In the genomic region with DNA sequence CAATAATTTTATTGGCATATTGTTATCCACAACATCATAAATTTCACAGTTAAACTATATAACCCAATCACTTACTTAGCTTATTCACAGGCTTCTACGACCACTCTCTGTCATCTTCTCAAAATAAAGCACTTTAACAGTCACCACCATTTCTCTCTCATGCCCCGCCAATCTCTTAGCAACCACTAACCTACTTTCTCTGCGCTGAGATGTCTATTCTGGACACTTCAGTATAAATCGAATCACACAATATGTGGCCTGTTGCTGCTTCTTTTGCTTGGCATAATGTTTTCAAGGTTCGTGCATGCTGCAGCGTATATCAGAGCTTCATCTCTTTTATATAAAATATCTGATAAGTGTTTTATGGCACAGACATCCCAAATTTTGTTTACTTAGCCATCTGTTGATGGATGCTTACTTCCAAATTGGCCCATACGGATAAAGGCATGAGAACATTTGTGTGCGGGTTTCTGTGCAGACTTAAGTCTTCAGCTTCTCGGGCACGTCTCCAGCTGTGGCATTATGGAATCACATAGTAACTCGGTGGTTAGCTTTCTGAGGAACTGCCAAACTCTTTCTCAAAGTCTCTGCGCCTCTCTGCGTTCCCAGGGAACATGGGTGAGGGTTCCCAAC, we compare ENCODE assay signal across 17 mouse cellular contexts.
DNase-seq lines count a peak whose midpoint lies in the region; ATAC-seq and TF ChIP-seq lines count a peak whose summit lies in the region.
"Had no signal": no experiment of that assay in that cellular context is flagged by ENCODE, and none has a peak within 500 bp of the region (broad histone marks: within the 10 kb centered on the region; RNA-seq: fewer than 3 reads in every experiment).

No protein-coding gene starts in this region.

- 45% methylated on average over 13 of the region's 13 CpGs for WGBS in forebrain, embryonic 15.5 days
- WGBS in forebrain, embryonic 10.5 days, result 84% methylated on average over 13 of the region's 13 CpGs

- ATAC-seq in forebrain, embryonic 15.5 days (replicated peaks), result peak; percentile 42

- H3K4me3 ChIP-seq in forebrain, embryonic 15.5 days, result no peak overlapping the region
- no peak overlapping the region for H3K4me3 ChIP-seq in forebrain, embryonic 10.5 days
- no peak overlapping the region for H3K4me3 ChIP-seq in layer of hippocampus, adult 2 months
- H3K4me3 ChIP-seq: embryonic facial prominence, embryonic 13.5 days had no signal

- H3K36me3 ChIP-seq in forebrain, embryonic 15.5 days, result no peaks in the 10 kb centered on the region
- no peaks in the 10 kb centered on the region for H3K36me3 ChIP-seq in forebrain, embryonic 10.5 days (replicated peaks)
- H3K36me3 ChIP-seq: embryonic facial prominence, embryonic 13.5 days had no signal

- peaks cover 18% of the 10 kb centered on the region for H3K4me1 ChIP-seq in forebrain, embryonic 15.5 days
- peaks cover 27% of the 10 kb centered on the region for H3K4me1 ChIP-seq in forebrain, embryonic 10.5 days

- no peak overlapping the region for H3K9ac ChIP-seq in forebrain, embryonic 15.5 days (replicated peaks)
- H3K9ac ChIP-seq: embryonic facial prominence, embryonic 13.5 days; lung, embryonic 14.5 days had no signal

- H3K27me3 ChIP-seq in forebrain, embryonic 15.5 days, result no peaks in the 10 kb centered on the region
- 0 out of 2 replicates have a peak, but pooled peaks cover 8% of the 10 kb centered on the region for H3K27me3 ChIP-seq in forebrain, embryonic 10.5 days (ENCODE audit: poor library complexity, severe bottlenecking)
- H3K27me3 ChIP-seq: embryonic facial prominence, embryonic 13.5 days had no signal

- H3K9me3 ChIP-seq in forebrain, embryonic 15.5 days, result no peaks in the 10 kb centered on the region
- H3K9me3 ChIP-seq in forebrain, embryonic 10.5 days, result no peaks in the 10 kb centered on the region
- H3K9me3 ChIP-seq: embryonic facial prominence, embryonic 13.5 days had no signal

- H3K4me2 ChIP-seq in forebrain, embryonic 15.5 days (replicated peaks), result no peak overlapping the region
- H3K4me2 ChIP-seq: embryonic facial prominence, embryonic 13.5 days; liver, embryonic 11.5 days; lung, embryonic 14.5 days had no signal

- H3K27ac ChIP-seq in forebrain, embryonic 15.5 days (replicated peaks), result peak overlapping the region; percentile 19; the same call in 1 of the 2 replicates
- no peak overlapping the region for H3K27ac ChIP-seq in forebrain, embryonic 10.5 days
- peak overlapping the region; percentile 68 for H3K27ac ChIP-seq in layer of hippocampus, adult 2 months
- H3K27ac ChIP-seq: embryonic facial prominence, embryonic 13.5 days; macrophage had no signal

- intact Hi-C loops in left cerebral cortex, postnatal 10 days (cut with DNase I), result loop anchor here (5.0 kb wide), 1 partner anchor 137 kb away; the partner anchor contains the start of gene Irs2

- TF ChIP-seq CTCF in layer of hippocampus, adult 2 months (conservative IDR thresholded peaks at IDR 0.05), result no peak

- DNase-seq in forebrain, embryonic 10.5 days (ENCODE audit: extremely low spot score, low spot score), result no peak
- peak; percentile 55 to 67 for DNase-seq in left cerebral cortex, postnatal 10 days (ENCODE audit: extremely low spot score in 1 of 2, low spot score in 2 of 2)
- DNase-seq in left cerebral cortex, adult 8-10 months (ENCODE audit: low spot score in 2 of 2), result no peak
- DNase-seq in layer of hippocampus, adult 2 months (ENCODE audit: low spot score in 2 of 2), result peak in 1 of 2 experiments; percentile 31
- DNase-seq in right cerebral cortex, postnatal 14 days, result peak; percentile 57
- no peak for DNase-seq in embryo, embryonic 10.5 days (ENCODE audit: low spot score)
- DNase-seq in ovary, postnatal 36 days (ENCODE audit: low spot score), result no peak
- DNase-seq: adrenal gland, postnatal 36 days; cerebellum, adult 11 months; gastrocnemius, postnatal 14 days; heart, postnatal 14 days; lung, embryonic 14.5 days; retina, postnatal 1 day had no signal

Comparison
In these comparisons a context has a peak if more than half of its experiments do, and no peak if none do; other contexts are left out.
1. DNase-seq: peak in left cerebral cortex, postnatal 10 days (2 of 2) and right cerebral cortex, postnatal 14 days (single experiment); none in forebrain, embryonic 10.5 days (single experiment), left cerebral cortex, adult 8-10 months (0 of 2), embryo, embryonic 10.5 days (single experiment) and ovary, postnatal 36 days (single experiment).